Mouse (Mus musculus) CH12.LX (cell line): ENCODE data around the gene Ndufs1. TPM values are rescaled to one million over a fixed set of nuclear protein-coding genes. Genes with fewer than 3 reads are reported as not detected.

Experiments
- DNase-seq: peaks from one replicate; pipeline ENCODE4 v3.0.0-alpha.2; 2013; ENCODE audit errors: extremely low read depth
- H3K27ac ChIP-seq: 2 replicates; pipeline ENCODE4 v1.5.1; 2012; ENCODE audit warnings: low read depth, mild to moderate bottlenecking, control low read depth, moderate library complexity; ENCODE audit not compliant: insufficient read depth
- H3K27me3 ChIP-seq: replicated peaks from 2 replicates; pipeline ENCODE3; 2012; ENCODE audit warnings: inconsistent platforms
- H3K36me3 ChIP-seq, 2 experiments: replicated peaks in 1 of 2; 2 replicates each; pipeline versions ENCODE3 to v1.6.1; 2012; ENCODE audit warnings: inconsistent platforms in 1 of 2, low read length in 1 of 2, mild to moderate bottlenecking in 1 of 2, mixed read lengths in 1 of 2, moderate library complexity in 1 of 2; ENCODE audit not compliant: control insufficient read depth in 1 of 2, insufficient read depth in 1 of 2
- H3K4me1 ChIP-seq, 2 experiments: 2 replicates each; pipeline ENCODE4 v1.6.1; 2012; ENCODE audit warnings: inconsistent platforms in 1 of 2, moderate library complexity in 1 of 2; ENCODE audit not compliant: insufficient read depth in 2 of 2, control insufficient read depth in 1 of 2
- H3K4me2 ChIP-seq: 2 replicates; pipeline ENCODE4 v1.6.1; 2012; ENCODE audit warnings: low read depth, mild to moderate bottlenecking, control low read depth; ENCODE audit not compliant: poor library complexity, insufficient read depth, severe bottlenecking
- H3K4me3 ChIP-seq, 3 experiments: fragments of 150-350 bp in 1 of 3; sonication (generic) in 1 of 3; replicated peaks in 1 of 3; 2 replicates each; pipeline versions ENCODE3 to v1.5.1; 2011 to 2012; ENCODE audit warnings: low read depth in 2 of 3, low read length in 2 of 3, mild to moderate bottlenecking in 2 of 3, moderate library complexity in 2 of 3, control low read depth in 1 of 3, improper control_type of control experiment in 1 of 3, inconsistent platforms in 1 of 3, mixed read lengths in 1 of 3; ENCODE audit not compliant: poor library complexity in 1 of 3
- H3K79me2 ChIP-seq: replicated peaks from 2 replicates; pipeline ENCODE4 v1.6.1; 2012; ENCODE audit warnings: mild to moderate bottlenecking, moderate library complexity; ENCODE audit not compliant: control insufficient read depth, poor library complexity, insufficient read depth, severe bottlenecking; ENCODE audit errors: extremely low read depth
- H3K9ac ChIP-seq: 2 replicates; pipeline ENCODE4 v1.6.1; 2012; ENCODE audit warnings: low read depth, mild to moderate bottlenecking, control low read depth, moderate library complexity; ENCODE audit not compliant: insufficient read depth
- H3K9me3 ChIP-seq: replicated peaks from 2 replicates; pipeline ENCODE3; 2012; ENCODE audit warnings: low read length, inconsistent platforms, mixed read lengths
- CHD2 ChIP-seq: IDR thresholded peaks from 2 replicates; pipeline ENCODE4 v1.6.1; 2011; ENCODE audit warnings: low read length, improper control_type of control experiment
- CTCF ChIP-seq, 2 experiments: IDR thresholded peaks in 1 of 2; conservative IDR thresholded peaks in 1 of 2; 2 replicates each; pipeline ENCODE4 v1.5.1; 2011 to 2012; ENCODE audit warnings: low read depth in 2 of 2, low read length in 2 of 2, improper control_type of control experiment in 1 of 2, inconsistent platforms in 1 of 2, mild to moderate bottlenecking in 1 of 2, moderate library complexity in 1 of 2
- E2F4 ChIP-seq: IDR thresholded peaks from 2 replicates; pipeline ENCODE4 v1.6.1; 2011; ENCODE audit warnings: low read depth, low read length, improper control_type of control experiment; ENCODE audit not compliant: insufficient replicate concordance
- ELF1 ChIP-seq: IDR thresholded peaks from 2 replicates; pipeline ENCODE4 v1.6.1; 2014; ENCODE audit warnings: low read depth, mild to moderate bottlenecking, inconsistent platforms, low read length, improper control_type of control experiment
- EP300 ChIP-seq: IDR thresholded peaks from 2 replicates; pipeline ENCODE4 v1.6.1; 2011; ENCODE audit warnings: low read length, improper control_type of control experiment
- KAT2A ChIP-seq: IDR thresholded peaks from 2 replicates; pipeline ENCODE4 v1.6.1; 2012; ENCODE audit warnings: low read length, improper control_type of control experiment, inconsistent platforms; ENCODE audit not compliant: insufficient replicate concordance
- MAFK ChIP-seq: IDR thresholded peaks from 2 replicates; pipeline ENCODE4 v1.6.1; 2011; ENCODE audit warnings: low read length, improper control_type of control experiment; ENCODE audit not compliant: insufficient replicate concordance
- MAX ChIP-seq: IDR thresholded peaks from 2 replicates; pipeline ENCODE4 v1.6.1; 2011; ENCODE audit warnings: low read length, improper control_type of control experiment
- MXI1 ChIP-seq: IDR thresholded peaks from 2 replicates; pipeline ENCODE4 v1.6.1; 2011; ENCODE audit warnings: mild to moderate bottlenecking, low read depth, low read length, improper control_type of control experiment
- MYC ChIP-seq: IDR thresholded peaks from 2 replicates; pipeline ENCODE4 v1.6.1; 2011; ENCODE audit warnings: low read depth, mild to moderate bottlenecking, improper control_type of control experiment, low read length
- RAD21 ChIP-seq: IDR thresholded peaks from 2 replicates; pipeline ENCODE4 v1.6.1; 2011; ENCODE audit warnings: low read depth, mild to moderate bottlenecking, low read length, improper control_type of control experiment, moderate library complexity
- TBP ChIP-seq: conservative IDR thresholded peaks from 2 replicates; pipeline ENCODE4 v1.6.1; 2011; ENCODE audit warnings: low read depth, low read length, improper control_type of control experiment
- ZKSCAN1 ChIP-seq: IDR thresholded peaks from 2 replicates; pipeline ENCODE4 v1.6.1; 2012; ENCODE audit warnings: low read depth, inconsistent platforms, low read length, improper control_type of control experiment, borderline replicate concordance
- ZMIZ1 ChIP-seq: IDR thresholded peaks from 2 replicates; pipeline ENCODE4 v1.6.1; 2012; ENCODE audit warnings: low read depth, mild to moderate bottlenecking, inconsistent platforms, low read length, improper control_type of control experiment
- ZNF384 ChIP-seq: IDR thresholded peaks from 2 replicates; pipeline ENCODE4 v1.6.1; 2012; ENCODE audit warnings: low read depth, low read length, improper control_type of control experiment, inconsistent platforms
- dilution Hi-C: fragments of 300-500 bp; cut with MboI; formaldehyde crosslinking; loops from 2 replicates; pipeline ENCODE4 v1.14.3; 2020; ENCODE audit warnings: low sequenced_read_pairs; ENCODE audit not compliant: extremely low pct_unique_long_range_greater_than_20kb, extremely low pct_ligation_motif_present
- in situ Hi-C: fragments of 300-500 bp; cut with MboI; formaldehyde crosslinking; loops from 3 replicates; pipeline ENCODE4 v1.14.3; 2019; ENCODE audit warnings: low sequenced_read_pairs, low pct_ligation_motif_present, low pct_unique_long_range_greater_than_20kb, mixed read lengths
- polyA plus RNA-seq: library from polyadenylated mRNA; unstranded; fragments of >175 nt; gene quantifications from 2 replicates; pipeline ENCODE4 v1.2.1, GENCODE M21; 2012; ENCODE audit warnings: low read depth; ENCODE audit not compliant: insufficient read length
- total RNA-seq, 2 experiments: library from RNA; depleted of rRNA; stranded (reverse); fragments of 300-350 nt in 1 of 2; fragments of >200 nt in 1 of 2; gene quantifications; 2 replicates each; pipeline ENCODE4 v1.2.3; 2012 to 2014

Gene Ndufs1
- total and polyA plus RNA-seq, 3 experiments = 56.9 to 139 (median 104) TPM

DNA sequence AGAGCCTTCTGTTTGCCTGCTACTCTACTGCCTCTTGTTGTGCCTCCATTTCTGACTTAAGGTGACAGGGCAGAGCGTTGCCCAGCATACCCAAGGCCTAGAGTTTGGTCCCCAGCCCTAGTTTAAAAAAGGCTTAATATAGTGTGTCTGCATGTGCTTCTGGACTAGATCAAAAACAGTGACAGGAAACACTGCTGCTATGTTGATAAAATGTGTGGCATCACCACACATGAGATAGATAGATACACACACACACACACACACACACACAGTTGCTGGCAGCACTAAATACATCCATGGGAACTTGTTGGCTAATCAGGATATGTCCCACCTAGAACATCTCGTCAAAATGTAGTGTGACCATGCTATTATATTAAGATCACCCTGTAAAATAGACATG, 56.3 kb downstream of the Ndufs1 start:
- Histone ChIP-seq H3K4me3 (no peak overlapping the region), H3K9me3 (peaks cover 5% of the 10 kb centered on the region), H3K79me2 (peaks cover 27% of the 10 kb centered on the region), H3K4me1 (peaks cover 10 to 16% of the 10 kb centered on the region in 2 experiments), H3K4me2 (no peak overlapping the region), H3K27ac (no peak overlapping the region), H3K27me3 (no peaks in the 10 kb centered on the region), H3K36me3 (peaks cover 52 to 72% of the 10 kb centered on the region in 2 experiments), H3K9ac (no peak overlapping the region)
- TF ChIP-seq ZNF384 (no peak), MAX (no peak), TBP (no peak), E2F4 (no peak), ELF1 (no peak)
- in situ Hi-C loops (no loop called here), dilution Hi-C loops (no loop called here)
- no peak for DNase-seq

- Histone ChIP-seq H3K4me3 (no peak overlapping the region), H3K27ac (no peak overlapping the region), H3K79me2 (peaks cover 30% of the 10 kb centered on the region), H3K4me1 (peaks cover 10 to 16% of the 10 kb centered on the region in 2 experiments), H3K27me3 (no peaks in the 10 kb centered on the region), H3K9ac (no peak overlapping the region), H3K4me2 (no peak overlapping the region), H3K9me3 (peaks cover 5% of the 10 kb centered on the region), H3K36me3 (peaks cover 48 to 68% of the 10 kb centered on the region in 2 experiments)
- dilution Hi-C loops (no loop called here), in situ Hi-C loops (no loop called here)
- DNase-seq = no peak
- TF ChIP-seq RAD21 = no peak
- TF ChIP-seq ZMIZ1 = no peak
- no peak for TF ChIP-seq EP300
- TF ChIP-seq MXI1 = no peak
- TF ChIP-seq KAT2A = no peak
Measured at GRCm38 (mm10) chr1:63119675-63120074, 57.0 kb downstream of the Ndufs1 start.

DNA sequence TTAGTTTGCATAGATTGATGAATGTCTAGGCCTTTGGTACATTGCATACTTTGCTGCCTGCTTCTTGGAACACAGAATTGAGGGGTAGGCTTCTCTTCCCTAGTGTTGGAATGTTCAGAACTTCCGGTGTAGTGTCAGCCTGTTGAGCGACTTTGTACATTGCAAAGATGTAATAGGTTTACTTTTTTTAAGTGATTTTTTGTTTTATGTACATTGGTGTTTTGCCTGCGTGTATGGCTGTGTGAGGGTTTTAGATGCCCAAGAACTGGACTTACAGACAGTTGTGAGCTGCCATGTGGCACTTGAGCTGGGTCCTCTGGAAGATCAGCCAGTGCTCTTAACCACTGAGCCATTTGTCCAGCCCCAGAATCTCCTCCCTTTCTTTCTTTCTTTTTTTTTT, 61.1 kb downstream of the Ndufs1 start:
- in situ Hi-C loops = no loop called here
- peak overlapping the region; percentile 100 for H3K9ac ChIP-seq
- TF ChIP-seq MAX (0 out of 2 replicates have a peak, but pooled peaks have one; percentile 13), CHD2 (no peak), MYC (peak; percentile 42; the same call in 1 of the 2 replicates), ZMIZ1 (no peak), MAFK (no peak), ZNF384 (peak; percentile 52; the same call in 1 of the 2 replicates), ZKSCAN1 (no peak), CTCF (conservative IDR thresholded peaks at IDR 0.05 in 1 of 2, IDR thresholded peaks at IDR 0.05 in 1 of 2; ENCODE audit: low read depth in 2 of 2, low read length in 2 of 2) (no peak), MXI1 (peak; percentile 75), TBP (no peak)
- peaks cover 14 to 27% of the 10 kb centered on the region in 2 experiments for H3K4me1 ChIP-seq
- no peaks in the 10 kb centered on the region for H3K9me3 ChIP-seq
- dilution Hi-C loops = no loop called here
- H3K4me2 ChIP-seq = peak overlapping the region; percentile 94
- no peaks in the 10 kb centered on the region for H3K27me3 ChIP-seq
- no peak overlapping the region for H3K27ac ChIP-seq
- no peak for DNase-seq
- peaks cover 61% of the 10 kb centered on the region for H3K79me2 ChIP-seq
- H3K4me3 ChIP-seq = peak overlapping the region; percentile 61 to 86 (median 74)
- H3K36me3 ChIP-seq = peaks cover 17 to 31% of the 10 kb centered on the region in 2 experiments
